Mouse (Mus musculus) brain, embryonic 14.5 days (tissue): ENCODE data around the gene Gigyf1.

Experiments
- CTCF ChIP-seq: fragments of 200-500 bp; IDR thresholded peaks from 2 replicates; pipeline ENCODE4 v1.5.1; 2012; ENCODE audit warnings: inconsistent platforms, mild to moderate bottlenecking, moderate library complexity, borderline replicate concordance; ENCODE audit not compliant: insufficient read depth, insufficient read length; ENCODE audit errors: extremely low read depth
- POLR2A ChIP-seq: fragments of 200-500 bp; IDR thresholded peaks from 2 replicates; pipeline ENCODE4 v1.6.1; 2012; ENCODE audit warnings: mild to moderate bottlenecking, inconsistent platforms, borderline replicate concordance; ENCODE audit not compliant: poor library complexity, insufficient read depth, insufficient read length, severe bottlenecking; ENCODE audit errors: extremely low read depth

DNA sequence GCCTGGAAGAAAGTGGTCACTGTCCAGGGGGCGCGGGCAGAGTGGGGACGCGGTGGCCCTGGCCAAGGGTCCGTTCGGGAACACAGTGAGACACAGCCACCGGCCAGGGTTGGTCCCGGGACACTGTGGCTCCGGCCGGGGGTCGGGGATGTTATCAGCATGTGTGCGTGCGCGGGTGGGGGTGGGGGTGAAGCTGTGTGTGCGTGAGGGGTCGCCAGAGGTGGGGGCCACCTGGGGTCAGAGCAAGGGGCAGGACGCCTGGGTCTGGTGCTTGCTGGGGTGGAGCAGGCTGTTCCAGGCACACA lies 32.5 kb upstream of the Gigyf1 start:
- TF ChIP-seq POLR2A: no peak
- TF ChIP-seq CTCF: no peak
